Mouse (Mus musculus) right cerebral cortex, postnatal 14 days (tissue): ENCODE measurements around the gene Krt34.

ENCODE experiments used
- DNase-seq: peaks from one replicate; pipeline ENCODE4 v3.0.0; 2022

The Krt34 gene

DNA sequence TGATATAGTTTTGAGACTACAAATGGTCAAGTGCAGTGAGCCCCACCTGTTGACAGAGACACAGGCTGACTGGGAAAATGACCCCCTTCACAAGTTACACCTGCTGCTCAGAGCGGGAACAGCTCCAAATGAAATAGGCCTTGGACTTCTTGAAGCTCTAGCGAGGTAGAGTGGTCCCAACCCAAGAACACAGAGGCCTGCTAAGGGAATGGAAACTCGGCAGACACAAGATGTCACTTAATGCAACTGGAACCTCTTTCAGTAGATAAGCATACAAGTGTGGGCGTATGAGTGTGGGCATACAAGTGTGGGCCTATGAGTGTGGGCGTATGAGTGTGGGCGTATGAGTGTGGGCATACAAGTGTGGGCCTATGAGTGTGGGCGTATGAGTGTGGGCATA lies 42.3 kb downstream of the Krt34 start:
- no peak for DNase-seq

DNA sequence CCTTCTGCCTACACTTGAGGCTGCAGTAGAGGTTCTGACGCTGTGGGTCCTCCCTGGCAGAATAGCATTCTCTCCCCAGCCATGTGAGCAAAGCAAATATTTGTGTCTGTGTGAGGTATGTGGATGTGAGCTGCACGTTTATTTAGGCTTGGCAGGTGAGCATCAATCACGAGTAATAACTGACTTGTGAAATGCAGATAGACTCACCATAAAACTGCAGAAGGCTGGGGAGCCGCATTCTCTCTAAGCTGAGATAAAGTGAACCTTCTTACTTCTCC lies 47.0 kb downstream of the Krt34 start:
- DNase-seq, result no peak

DNA sequence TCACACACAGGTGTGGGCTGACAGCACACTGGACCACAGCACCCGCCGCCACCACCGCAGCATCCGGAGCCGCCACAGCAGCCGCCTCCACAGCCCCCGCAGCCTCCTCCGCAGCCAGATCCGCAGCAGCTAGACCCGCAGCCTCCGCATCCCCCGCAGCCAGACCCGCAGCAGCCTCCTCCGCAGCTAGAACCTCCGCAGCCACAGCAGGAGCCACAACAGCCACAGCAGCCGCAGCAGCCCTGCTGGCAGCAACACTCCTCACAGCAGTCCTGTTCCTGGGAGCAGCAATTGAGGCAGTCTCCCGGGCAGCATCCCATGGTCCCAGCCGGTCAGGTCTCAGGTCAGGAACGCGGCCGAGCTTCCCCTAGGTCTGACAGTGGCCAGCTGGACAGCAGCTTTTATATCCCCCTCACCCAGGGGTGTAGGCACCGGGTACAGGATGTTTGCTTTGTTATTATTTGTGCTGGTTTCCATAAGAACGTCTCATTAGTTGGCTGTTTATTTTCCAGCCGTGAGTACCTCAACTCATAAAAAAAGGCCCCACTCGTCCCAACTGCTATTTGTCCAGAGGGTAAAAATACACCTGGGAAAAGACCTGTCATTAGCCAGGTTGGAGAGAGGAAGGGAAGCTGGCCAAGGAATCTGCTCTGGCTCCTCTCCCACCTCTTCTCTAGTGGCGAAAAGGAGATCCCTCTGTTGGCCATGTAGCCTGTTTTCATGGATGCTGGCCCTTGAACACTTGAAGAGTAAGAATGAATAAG lies 47.6 kb downstream of the Krt34 start, which contains the start of gene Krtap17-1:
Krtap17-1 (minus strand) TSS at position 375 of the 764 bp plus-strand sequence.
- DNase-seq, result no peak

- no peak for DNase-seq
These were observed 50.8 kb downstream of the Krt34 start for GRCm38 (mm10) chr11:99990571-99990970.

GRCm38 (mm10) chr11:99989881-99990405 lies 51.4 kb downstream of the Krt34 start:
- no peak for DNase-seq

DNA sequence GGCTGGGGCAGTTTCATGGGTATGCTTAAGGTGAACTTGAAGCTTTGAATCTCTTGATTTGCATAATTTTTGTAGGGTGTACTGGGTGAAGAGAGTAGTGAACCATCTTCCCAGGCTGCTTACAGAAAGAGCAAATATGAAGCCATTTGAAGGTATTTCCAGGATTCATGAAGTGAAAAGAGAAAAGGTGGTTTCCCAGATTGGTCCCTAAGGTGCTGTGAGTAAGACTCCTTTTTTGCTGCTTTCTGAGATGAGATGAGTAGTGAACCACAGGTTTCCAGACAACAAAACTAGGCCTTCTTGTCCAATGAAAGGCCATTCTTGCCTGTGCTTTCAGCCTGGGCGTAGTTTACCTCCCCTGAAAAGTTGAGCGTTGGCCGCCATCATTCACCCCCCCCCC lies 52.8 kb downstream of the Krt34 start:
- DNase-seq, result no peak
